Mouse (Mus musculus): ENCODE measurements at regions not wholly inside any gene's neighbourhood (a gene's known extent, or its start where the extent isn't known, plus 50 kb on each side); places are given as distances from the start of the nearest gene placed in this dataset.

GRCm38 (mm10) chr13:7870266-7870665 lies 332.4 kb upstream of the Adarb2 start:
- TF ChIP-seq NRF1 (IDR thresholded peaks at IDR 0.05; ENCODE audit: low read depth, low read length) (no peak), KAT2A (IDR thresholded peaks at IDR 0.05; ENCODE audit: insufficient replicate concordance, low read length) (no peak), MAFK (IDR thresholded peaks at IDR 0.05; ENCODE audit: insufficient replicate concordance, low read length) (no peak), CTCF (conservative IDR thresholded peaks at IDR 0.05 in 1 of 2, IDR thresholded peaks at IDR 0.05 in 1 of 2; ENCODE audit: low read depth in 2 of 2, low read length in 2 of 2) (no peak), NELFE (IDR thresholded peaks at IDR 0.05; ENCODE audit: low read depth, low read length) (no peak), MAZ (IDR thresholded peaks at IDR 0.05; ENCODE audit: low read depth, low read length) (no peak)
